Mouse (Mus musculus) left cerebral cortex, adult 8-10 months (tissue): ENCODE measurements around the gene Syndig1l. TPM values are rescaled to one million over a fixed set of nuclear protein-coding genes. Genes with fewer than 3 reads are reported as not detected.

Experiments used
- DNase-seq, 2 experiments: peaks; one replicate each; pipeline ENCODE4 v3.0.0; 2022; ENCODE audit warnings: low spot score in 2 of 2
- total RNA-seq, 4 experiments: library from RNA; stranded (reverse); gene quantifications; 2 replicates each; pipeline ENCODE4 v1.2.4; 2022

Syndig1l gene
- total RNA-seq: 10 to 100 TPM; 60.2 to 76.1 (median 70.8) TPM

- DNase-seq: peak; percentile 7 to 30
These were observed at the start of gene Syndig1l for GRCm38 (mm10) chr12:84698319-84699081. Gene Syndig1l, minus strand, starts transcription at chr12:84698831.

- no peak for DNase-seq
These were observed 49.5 kb upstream of the Syndig1l start for GRCm38 (mm10) chr12:84748134-84748533.

GRCm38 (mm10) chr12:84745700-84746099 is 47.1 kb upstream of the Syndig1l start:
- no peak for DNase-seq

- no peak for DNase-seq
These were observed 44.9 kb upstream of the Syndig1l start for GRCm38 (mm10) chr12:84743496-84743895.

GRCm38 (mm10) chr12:84733366-84733765 is 34.7 kb upstream of the Syndig1l start:
- no peak for DNase-seq

GRCm38 (mm10) chr12:84728421-84728820 is 29.8 kb upstream of the Syndig1l start:
- no peak for DNase-seq

- DNase-seq: no peak
These were observed 28.8 kb upstream of the Syndig1l start for GRCm38 (mm10) chr12:84727434-84727833.

GRCm38 (mm10) chr12:84726986-84727385 is 28.4 kb upstream of the Syndig1l start:
- DNase-seq: no peak

- no peak for DNase-seq
These were observed 27.8 kb upstream of the Syndig1l start for GRCm38 (mm10) chr12:84726391-84726790.

GRCm38 (mm10) chr12:84718462-84719244 is 20.0 kb upstream of the Syndig1l start:
- DNase-seq: no peak

GRCm38 (mm10) chr12:84714578-84714977 is 15.9 kb upstream of the Syndig1l start:
- no peak for DNase-seq

GRCm38 (mm10) chr12:84709842-84710439 is 11.3 kb upstream of the Syndig1l start:
- DNase-seq: no peak

GRCm38 (mm10) chr12:84707804-84708203 is 9.2 kb upstream of the Syndig1l start:
- DNase-seq: no peak

GRCm38 (mm10) chr12:84706886-84707285 is 8.3 kb upstream of the Syndig1l start:
- no peak for DNase-seq

- no peak for DNase-seq
These were observed 4.0 kb upstream of the Syndig1l start for GRCm38 (mm10) chr12:84702586-84702985.

GRCm38 (mm10) chr12:84692141-84692540 is 6.5 kb downstream of the Syndig1l start:
- no peak for DNase-seq

- no peak for DNase-seq
These were observed 7.3 kb downstream of the Syndig1l start for GRCm38 (mm10) chr12:84691347-84691746.

- no peak for DNase-seq
These were observed 9.6 kb downstream of the Syndig1l start for GRCm38 (mm10) chr12:84689051-84689450.

GRCm38 (mm10) chr12:84687531-84687930 is 11.1 kb downstream of the Syndig1l start:
- DNase-seq: no peak

GRCm38 (mm10) chr12:84686176-84686575 is 12.5 kb downstream of the Syndig1l start:
- no peak for DNase-seq

- DNase-seq: no peak
These were observed 14.1 kb downstream of the Syndig1l start for GRCm38 (mm10) chr12:84684569-84684968.

- no peak for DNase-seq
These were observed 22.6 kb downstream of the Syndig1l start for GRCm38 (mm10) chr12:84676011-84676410.
